Mouse (Mus musculus): Measurements from ENCODE around the gene Rnft1. TPM values are rescaled to one million over a fixed set of nuclear protein-coding genes. Genes with fewer than 3 reads are reported as not detected.
A peak's percentile ranks its signal among the peaks of the same experiment; 100 is the strongest.

The Rnft1 gene
- polyA plus RNA-seq, 1 experiment from 2014 or later: 58.2 TPM

DNA sequence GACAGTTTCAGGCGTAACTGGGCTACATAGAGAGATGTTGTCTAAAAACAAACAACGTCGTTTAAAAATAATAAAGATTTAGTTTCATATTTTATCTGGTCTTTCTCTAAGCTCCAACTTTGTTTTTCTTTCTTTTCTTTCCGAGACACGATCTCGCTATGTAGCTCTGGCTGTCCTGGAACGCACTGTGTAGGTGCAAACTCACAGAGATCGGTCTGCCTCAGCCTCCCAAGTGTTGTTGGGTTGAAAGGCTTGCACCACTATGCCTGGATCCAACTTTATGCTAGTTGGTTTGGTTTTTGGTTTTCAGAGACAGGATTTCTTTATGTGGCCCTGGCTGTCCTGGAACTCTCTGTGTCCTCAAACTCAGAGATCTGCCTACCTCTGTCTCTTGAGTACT lies 61.1 kb downstream of the Rnft1 start:
- H3K4me1 ChIP-seq (replicated peaks; ENCODE audit: control insufficient read depth, insufficient read depth): no peaks in the 10 kb centered on the region
- no peaks in the 10 kb centered on the region for H3K9me3 ChIP-seq (ENCODE audit: control insufficient read depth, low read length)
- WGBS: 66% methylated on average over 8 of the region's 8 CpGs
- peak overlapping the region; percentile 55 for H3K4me2 ChIP-seq (replicated peaks; ENCODE audit: low read depth)
- H3K27me3 ChIP-seq (ENCODE audit: control insufficient read depth, insufficient read depth, low read length): no peaks in the 10 kb centered on the region
- peak overlapping the region; percentile 90 for H3K4me3 ChIP-seq (ENCODE audit: low read depth, low read length)
- no peak overlapping the region for H3K27ac ChIP-seq (replicated peaks)
- DNase-seq (ENCODE audit: low spot score) (no peak), ATAC-seq (ENCODE audit: low FRiP score, low TSS enrichment) (no peak)
- TF ChIP-seq CTCF (IDR thresholded peaks at IDR 0.05; ENCODE audit: low read depth) (no peak), EP300 (optimal IDR thresholded peaks at IDR 0.05) (no peak)
- H3K36me3 ChIP-seq (ENCODE audit: control insufficient read depth, insufficient read depth, low read length): 0 out of 2 replicates have a peak, but pooled peaks cover 4% of the 10 kb centered on the region
- H3K9ac ChIP-seq (ENCODE audit: low read length): peak overlapping the region; percentile 97

- TF ChIP-seq CTCF (IDR thresholded peaks at IDR 0.05; ENCODE audit: low read depth) (peak; percentile 35; the same call in 1 of the 2 replicates), EP300 (optimal IDR thresholded peaks at IDR 0.05) (no peak)
- Histone ChIP-seq H3K27me3 (ENCODE audit: control insufficient read depth, insufficient read depth, low read length) (no peaks in the 10 kb centered on the region), H3K4me2 (replicated peaks; ENCODE audit: low read depth) (no peak overlapping the region), H3K9me3 (ENCODE audit: control insufficient read depth, low read length) (no peaks in the 10 kb centered on the region), H3K9ac (ENCODE audit: low read length) (no peak overlapping the region), H3K4me1 (replicated peaks; ENCODE audit: control insufficient read depth, insufficient read depth) (no peaks in the 10 kb centered on the region), H3K36me3 (ENCODE audit: control insufficient read depth, insufficient read depth, low read length) (0 out of 2 replicates have a peak, but pooled peaks cover 4% of the 10 kb centered on the region), H3K4me3 (ENCODE audit: low read depth, low read length) (no peak overlapping the region), H3K27ac (replicated peaks) (no peak overlapping the region)
- WGBS: 96% methylated on average over 1 of the region's 1 CpGs
- ATAC-seq (ENCODE audit: low FRiP score, low TSS enrichment): no peak
- DNase-seq (ENCODE audit: low spot score): no peak
Measured at GRCm38 (mm10) chr11:86547412-86547811, 63.0 kb downstream of the Rnft1 start.

Other genes starting within 250 kb of the Rnft1 start
- 4.4 and 6.3 TPM in 2 replicates for gene Ints2, start 227.1 kb upstream of the Rnft1 start, polyA plus RNA-seq (2015; fragmentation: Nextera tagmentation; extraction: Ambion mirVana)
- gene Med13, start 127.1 kb upstream of the Rnft1 start, polyA plus RNA-seq (2015; fragmentation: Nextera tagmentation; extraction: Ambion mirVana): 4.4 TPM in 2 replicates
- 40.7 and 42.3 TPM in 2 replicates for gene Rps6kb1, start 60.1 kb downstream of the Rnft1 start, polyA plus RNA-seq (2015; fragmentation: Nextera tagmentation; extraction: Ambion mirVana)
- 7.6 and 7.8 TPM in 2 replicates for gene Tubd1, start 60.3 kb downstream of the Rnft1 start, polyA plus RNA-seq (2015; fragmentation: Nextera tagmentation; extraction: Ambion mirVana)
- 162 and 181 TPM in 2 replicates for gene Vmp1, start 199.2 kb downstream of the Rnft1 start, polyA plus RNA-seq (2015; fragmentation: Nextera tagmentation; extraction: Ambion mirVana)
- gene Ptrh2, start 199.3 kb downstream of the Rnft1 start, polyA plus RNA-seq (2015; fragmentation: Nextera tagmentation; extraction: Ambion mirVana): 19.4 and 19.8 TPM in 2 replicates

Measured in stomach, postnatal 0 days (tissue).